In the genomic region with DNA sequence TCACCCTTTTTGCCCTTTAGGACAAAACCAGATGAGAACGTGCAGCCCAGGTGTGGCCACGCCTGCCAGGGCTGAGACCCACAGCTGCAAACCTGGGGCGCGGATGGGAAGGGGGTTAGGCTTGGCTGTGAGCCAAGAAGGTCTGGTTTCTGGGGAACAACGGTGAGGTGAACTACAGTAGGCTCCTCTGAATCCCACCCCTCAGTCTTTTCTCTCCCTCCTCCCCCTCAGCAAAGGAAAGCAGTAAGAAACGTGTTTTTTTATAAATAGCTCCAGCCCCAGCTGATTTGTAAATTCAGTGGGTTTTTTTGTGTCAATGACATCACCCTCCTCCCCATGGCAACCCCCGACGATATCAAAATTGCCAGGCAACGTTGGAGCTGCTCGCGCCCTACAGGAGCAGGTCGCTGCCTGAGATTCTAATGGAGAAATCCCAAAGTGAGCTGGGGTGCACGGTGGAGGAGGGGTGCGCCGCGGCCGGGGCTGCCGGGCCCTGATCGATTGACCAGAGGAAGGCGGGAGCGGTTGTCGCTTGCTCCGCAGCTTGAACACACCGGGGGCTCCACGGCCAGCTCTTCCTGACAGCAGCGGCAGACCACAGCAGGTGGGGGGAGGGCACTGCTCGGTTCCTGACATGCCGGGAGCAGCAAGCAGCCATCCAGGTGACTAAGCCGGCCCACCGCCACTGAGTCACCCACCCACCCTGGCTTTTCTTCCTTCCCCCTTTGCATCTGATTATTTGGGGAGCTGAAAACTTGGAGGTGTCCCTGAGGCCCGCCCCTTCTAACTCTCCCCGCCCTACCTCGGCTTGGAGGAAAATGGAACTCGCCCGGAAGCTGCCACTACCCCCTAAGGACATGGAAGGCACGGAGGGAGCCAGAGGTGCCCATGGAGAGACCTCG, we compare ENCODE assay signal across 9 mouse cellular contexts. TPM values are rescaled to one million over a fixed set of nuclear protein-coding genes. Genes with fewer than 3 reads are reported as not detected.
A peak's percentile ranks its signal among the peaks of the same experiment; 100 is the strongest.
DNase-seq lines count a peak whose midpoint lies in the region; ATAC-seq and TF ChIP-seq lines count a peak whose summit lies in the region.
"Had no signal": no experiment of that assay in that cellular context is flagged by ENCODE, and none has a peak within 500 bp of the region (broad histone marks: within the 10 kb centered on the region; RNA-seq: fewer than 3 reads in every experiment).

A gene (plus strand): TSS at position 402 of the 902 bp plus-strand sequence.

- no peaks in the 10 kb centered on the region; the same call in 1 of the 2 replicates for H3K27me3 ChIP-seq in heart, adult 2 months (ENCODE audit: control insufficient read depth, insufficient read depth, low read length)
- H3K27me3 ChIP-seq in embryonic facial prominence, embryonic 10.5 days (replicated peaks; ENCODE audit: low read depth, poor library complexity, severe bottlenecking), result peaks cover 64% of the 10 kb centered on the region
- no peaks in the 10 kb centered on the region for H3K27me3 ChIP-seq in myocyte (ENCODE audit: control insufficient read depth, insufficient read depth, insufficient read length)
- H3K27me3 ChIP-seq: Patski had no signal

- in situ Hi-C loops in ES-E14 (cut with MboI; ENCODE audit: low sequenced_read_pairs in 2 of 2, unreplicated experiment in 2 of 2), result no loop called here

- H3K36me3 ChIP-seq in heart, adult 2 months (ENCODE audit: control insufficient read depth, insufficient read depth, low read length), result no peaks in the 10 kb centered on the region
- H3K36me3 ChIP-seq in ES-E14 (ENCODE audit: control insufficient read depth, insufficient read depth, low read length, poor library complexity, severe bottlenecking) (no peaks in the 10 kb centered on the region), myocyte (ENCODE audit: control insufficient read depth, insufficient read depth) (no peaks in the 10 kb centered on the region)
- H3K36me3 ChIP-seq in embryonic facial prominence, embryonic 10.5 days (replicated peaks), result no peaks in the 10 kb centered on the region

- peak within 1 kb of the TSS; percentile 64 for H3K27ac ChIP-seq in heart, adult 2 months
- no peak within 1 kb of the TSS for H3K27ac ChIP-seq in ES-E14 (ENCODE audit: insufficient read depth, low read depth, low read length, poor library complexity, severe bottlenecking)
- H3K27ac ChIP-seq in embryonic facial prominence, embryonic 10.5 days (replicated peaks), result peak within 1 kb of the TSS; percentile 67

- peak within 1 kb of the TSS; percentile 51 for H3K9ac ChIP-seq in heart, adult 2 months (ENCODE audit: low read depth, low read length)
- peak within 1 kb of the TSS; percentile 18 for H3K9ac ChIP-seq in ES-E14 (ENCODE audit: insufficient read depth, low read depth, low read length, poor library complexity, severe bottlenecking)

- TF ChIP-seq POLR2A in heart, adult 2 months (IDR thresholded peaks at IDR 0.05; ENCODE audit: insufficient read depth, low read depth, low read length), result no peak
- TF ChIP-seq POLR2A in myocyte (IDR thresholded peaks at IDR 0.05; ENCODE audit: insufficient read length, low read depth), result no peak

- DNase-seq in heart, adult 2 months, result peak in 1 of 2 experiments; percentile 18
- no peak for DNase-seq in heart, adult 9 months (ENCODE audit: low spot score in 2 of 2)
- DNase-seq in ES-E14 (ENCODE audit: low read depth, low spot score), result no peak
- peak; percentile 47 for DNase-seq in embryonic facial prominence, embryonic 10.5 days (ENCODE audit: low spot score)
- peak; percentile 67 to 81 for DNase-seq in left cerebral cortex, postnatal 10 days (ENCODE audit: extremely low spot score in 1 of 2, low spot score in 2 of 2)
- peak; percentile 78 to 87 for DNase-seq in thymus, postnatal 36 days

- H3K4me1 ChIP-seq in heart, adult 2 months (ENCODE audit: control insufficient read depth, insufficient read depth, low read length), result peaks cover 8% of the 10 kb centered on the region
- H3K4me1 ChIP-seq in ES-E14 (ENCODE audit: control insufficient read depth in 2 of 2, insufficient read depth in 2 of 2, low read length in 2 of 2, poor library complexity in 1 of 2), result peaks cover 12 to 30% of the 10 kb centered on the region in 2 experiments
- peaks cover 52% of the 10 kb centered on the region for H3K4me1 ChIP-seq in embryonic facial prominence, embryonic 10.5 days

- no peaks in the 10 kb centered on the region for H3K79me2 ChIP-seq in heart, adult 2 months (replicated peaks; ENCODE audit: control insufficient read depth, insufficient read depth, low read length)
- H3K79me2 ChIP-seq in myocyte (ENCODE audit: control insufficient read depth, insufficient read depth), result no peaks in the 10 kb centered on the region

- 5% methylated on average over 37 of the region's 37 CpGs for WGBS in heart, adult 2 months
- 2% methylated on average over 37 of the region's 37 CpGs for WGBS in embryonic facial prominence, embryonic 10.5 days

- peak within 1 kb of the TSS; percentile 56 for H3K4me2 ChIP-seq in myocyte (ENCODE audit: low read depth)

- ATAC-seq in hematopoietic stem cell, adult 5-6 weeks (replicated peaks in 1 of 2; ENCODE audit: insufficient read depth in 1 of 2, low FRiP score in 2 of 2, low TSS enrichment in 1 of 2, low read depth in 1 of 2, poor library complexity in 2 of 2, severe bottlenecking in 2 of 2), result peak; percentile 12 to 16; a peak in 2 of 4 replicates
- ATAC-seq: Patski had no signal

- TF ChIP-seq EP300 in heart, adult 2 months (IDR thresholded peaks at IDR 0.05; ENCODE audit: insufficient read depth, low read depth, low read length), result no peak

- no peak within 1 kb of the TSS for H3ac ChIP-seq in myocyte (ENCODE audit: control insufficient read depth, insufficient read length)

- intact Hi-C loops in heart, adult 2 months (cut with DNase I), result no loop called here
- intact Hi-C loops in left cerebral cortex, postnatal 10 days (cut with DNase I), result no loop called here

- no peaks in the 10 kb centered on the region for H3K9me3 ChIP-seq in ES-E14 (ENCODE audit: control insufficient read depth, insufficient read depth, low read depth, low read length)
- no peaks in the 10 kb centered on the region for H3K9me3 ChIP-seq in embryonic facial prominence, embryonic 10.5 days

- peak within 1 kb of the TSS; percentile 48 for H3K4me3 ChIP-seq in heart, adult 2 months
- H3K4me3 ChIP-seq in ES-E14 (ENCODE audit: insufficient read depth in 1 of 2, low read depth in 1 of 2, low read length in 2 of 2, poor library complexity in 1 of 2, severe bottlenecking in 1 of 2) (peak within 1 kb of the TSS; percentile 48 to 65), myocyte (no peak within 1 kb of the TSS)
- peak within 1 kb of the TSS; percentile 60 for H3K4me3 ChIP-seq in embryonic facial prominence, embryonic 10.5 days

- no peak for TF ChIP-seq CTCF in heart, adult 2 months (IDR thresholded peaks at IDR 0.05)

TF ChIP-seq in ES-E14, 5 proteins besides CTCF, POLR2A, EP300 and RAD21:
- TF ChIP-seq ZNF384 (IDR thresholded peaks at IDR 0.05; ENCODE audit: low read depth, low read length) (no peak), CHD2 (IDR thresholded peaks at IDR 0.05; ENCODE audit: low read depth, low read length) (no peak), ZC3H11A (IDR thresholded peaks at IDR 0.05; ENCODE audit: borderline replicate concordance, low read depth, low read length) (no peak), HCFC1 (IDR thresholded peaks at IDR 0.05; ENCODE audit: borderline replicate concordance, insufficient read depth, low read length) (no peak)

TF ChIP-seq in myocyte, 11 proteins besides CTCF, POLR2A, EP300 and RAD21:
- no peak for TF ChIP-seq POLR2AphosphoS2 (IDR thresholded peaks at IDR 0.05; ENCODE audit: insufficient read length, low read depth)
- no peak for TF ChIP-seq TCF12 (IDR thresholded peaks at IDR 0.05; ENCODE audit: insufficient read depth, poor library complexity, severe bottlenecking)
- no peak for TF ChIP-seq TCF3 (IDR thresholded peaks at IDR 0.05; ENCODE audit: insufficient read length, low read depth)
- TF ChIP-seq MYOG (IDR thresholded peaks at IDR 0.05; ENCODE audit: control insufficient read depth in 1 of 3, insufficient read depth in 1 of 3, insufficient read length in 2 of 3, low read depth in 2 of 3), result no peak
- no peak for TF ChIP-seq SRF (IDR thresholded peaks at IDR 0.05; ENCODE audit: control insufficient read depth, insufficient read length, low read depth)
- TF ChIP-seq MAX (IDR thresholded peaks at IDR 0.05; ENCODE audit: low read depth), result no peak
- TF ChIP-seq REST (IDR thresholded peaks at IDR 0.05; ENCODE audit: insufficient read depth, insufficient read length), result no peak
- no peak for TF ChIP-seq USF1 (IDR thresholded peaks at IDR 0.05; ENCODE audit: low read depth)
- TF ChIP-seq E2F4 (IDR thresholded peaks at IDR 0.05; ENCODE audit: insufficient read depth), result no peak
- no peak for TF ChIP-seq CEBPB (IDR thresholded peaks at IDR 0.05; ENCODE audit: insufficient read depth, poor library complexity, severe bottlenecking)
- no peak for TF ChIP-seq MYOD1 (IDR thresholded peaks at IDR 0.05; ENCODE audit: control insufficient read depth in 1 of 3, insufficient read length in 2 of 3, low read depth in 2 of 3)

RNA-seq across cellular contexts. Expression of the gene that starts here (rescaled TPM):
- total RNA-seq in heart, adult 2 months (2021), result 1 to 10 TPM; 6.1 to 8.1 TPM
- 11.1 and 12.7 TPM in 2 replicates for polyA plus RNA-seq in heart, adult 2 months (2012; rRNA removed)
- total RNA-seq in ES-E14 (2012; rRNA removed), result 0.85 and 3.1 TPM in 2 replicates
- 0.45 and 0.72 TPM in 2 replicates for polyA plus RNA-seq in embryonic facial prominence, embryonic 10.5 days (2016; fragmentation: Nextera tagmentation; extraction: Ambion mirVana)
- 0.94 TPM in 1 of 2 replicates, not detected in the other for total RNA-seq in hematopoietic stem cell, adult 5-6 weeks (2017)
- total RNA-seq in left cerebral cortex, postnatal 10 days (2021), result 100 to 1,000 TPM; 168 to 174 TPM
- 0.06 TPM for polyA plus RNA-seq in myocyte (2012; fragmentation: generic; extraction: Trizol)

Comparison
In these comparisons a context has a peak if more than half of its experiments do, and no peak if none do; other contexts are left out.
1. RNA of the gene that starts here (total RNA-seq): 168 to 174 TPM in left cerebral cortex, postnatal 10 days; 6.1 to 8.1 TPM in heart, adult 2 months, 0.85 to 3.1 TPM in ES-E14 and 0.94 TPM in hematopoietic stem cell, adult 5-6 weeks; every median in the first group is over 10 times any median in the second.
2. Peak in DNase-seq, H3K4me3 ChIP-seq and H3K27ac ChIP-seq in embryonic facial prominence, embryonic 10.5 days; RNA of the gene not detected or under 1 TPM.
3. Peak in ATAC-seq in hematopoietic stem cell, adult 5-6 weeks; RNA of the gene not detected or under 1 TPM.
4. DNase-seq: peak in left cerebral cortex, postnatal 10 days (2 of 2) and thymus, postnatal 36 days (2 of 2); none in heart, adult 9 months (0 of 2) and ES-E14 (single experiment).